Mouse (Mus musculus) thymus, adult 18-20 months (tissue): ENCODE data around the gene Ice2.

ENCODE experiments used
- DNase-seq, 2 experiments: peaks; one replicate each; pipeline ENCODE4 v3.0.0; 2022; ENCODE audit warnings: mixed read lengths in 2 of 2

Ice2 gene

DNA sequence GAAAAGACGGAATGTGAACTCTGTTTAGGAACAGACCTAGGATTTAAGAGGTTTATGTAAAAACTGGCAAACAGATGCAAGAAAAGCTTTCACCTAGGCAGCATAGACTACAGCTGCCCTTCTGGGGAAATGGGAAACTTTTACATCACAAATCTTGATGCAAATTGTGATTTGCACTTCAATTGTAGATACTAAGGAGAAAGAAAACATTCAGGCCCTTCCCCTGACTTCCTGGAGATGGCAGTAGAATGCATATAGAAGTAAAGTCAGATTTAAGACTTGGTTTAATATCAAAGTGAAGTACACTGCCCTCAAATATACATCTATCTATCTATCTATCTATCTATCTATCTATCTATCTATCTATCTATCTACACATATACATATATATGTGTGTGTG lies 21.8 kb downstream of the Ice2 start:
- DNase-seq, result no peak

DNA sequence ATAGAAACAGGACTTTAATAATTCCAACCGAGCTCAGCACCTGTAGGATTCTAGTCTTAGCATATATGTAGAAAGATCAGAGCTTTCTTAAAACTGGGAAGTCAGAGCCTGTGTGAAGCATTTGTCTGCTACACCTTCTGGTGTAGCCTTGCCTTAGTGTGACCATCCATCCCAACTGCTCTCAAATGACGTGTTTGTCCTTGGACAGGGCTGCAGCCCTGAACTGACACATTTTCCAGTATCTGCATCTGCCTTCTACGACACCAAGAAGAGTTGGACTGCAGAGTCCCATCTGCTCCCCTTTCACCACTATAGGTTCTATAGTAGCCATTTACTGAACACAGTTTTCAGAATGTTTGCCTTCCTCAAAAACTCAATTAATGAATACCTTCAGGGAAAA lies 32.8 kb downstream of the Ice2 start:
- no peak for DNase-seq

DNA sequence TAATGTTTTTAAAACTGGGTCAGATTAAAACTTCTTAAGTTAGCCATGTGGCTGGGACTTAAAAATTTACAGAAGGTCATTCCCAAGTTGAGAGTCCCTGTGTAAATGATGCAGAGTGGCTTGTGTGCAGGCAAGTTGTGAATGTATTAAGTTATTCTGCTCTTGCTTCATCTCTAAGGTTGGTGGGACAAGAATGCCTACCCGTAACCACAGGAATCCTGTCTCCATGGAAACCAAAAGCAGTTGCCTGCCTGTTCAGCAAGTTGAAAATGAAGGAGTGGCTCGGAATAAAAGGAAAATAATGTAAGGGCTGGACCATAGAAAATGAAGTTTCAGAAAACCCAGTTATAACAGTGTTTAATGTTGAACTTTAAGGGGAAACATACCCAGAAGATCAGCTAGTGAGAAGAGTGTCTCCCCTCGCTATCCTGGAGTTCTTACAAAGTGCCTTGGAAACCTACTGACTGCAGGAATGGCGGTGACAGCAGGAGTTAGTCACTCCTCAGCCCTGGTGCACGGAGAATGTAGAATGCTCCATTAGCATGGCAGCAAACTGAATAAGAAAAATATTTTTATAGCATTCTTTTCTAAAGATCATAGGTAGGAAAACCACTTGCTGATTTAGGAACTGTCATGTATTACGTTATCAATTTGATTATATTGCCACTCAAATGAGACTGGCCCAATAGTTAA lies 34.3 kb downstream of the Ice2 start:
- DNase-seq, result no peak

DNA sequence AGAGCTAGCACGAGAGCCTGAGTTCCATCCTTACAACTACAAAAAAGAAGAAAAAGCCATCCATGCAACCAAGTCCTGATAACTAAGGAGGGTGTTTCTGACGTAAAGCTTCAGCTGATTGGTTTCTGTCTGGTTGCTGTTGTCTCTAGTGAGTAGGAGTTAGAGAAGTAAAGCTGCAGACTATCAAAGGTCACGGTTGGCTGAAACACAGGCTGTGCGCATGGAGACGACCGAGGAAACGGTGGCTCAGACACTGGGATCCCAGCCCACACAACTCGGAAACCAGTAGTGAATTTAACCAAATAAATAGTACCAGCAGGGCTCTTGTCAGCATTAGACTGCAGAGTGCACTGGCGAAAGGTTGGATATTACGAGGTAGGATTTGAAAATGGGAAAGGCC lies 37.5 kb downstream of the Ice2 start:
- no peak for DNase-seq

DNA sequence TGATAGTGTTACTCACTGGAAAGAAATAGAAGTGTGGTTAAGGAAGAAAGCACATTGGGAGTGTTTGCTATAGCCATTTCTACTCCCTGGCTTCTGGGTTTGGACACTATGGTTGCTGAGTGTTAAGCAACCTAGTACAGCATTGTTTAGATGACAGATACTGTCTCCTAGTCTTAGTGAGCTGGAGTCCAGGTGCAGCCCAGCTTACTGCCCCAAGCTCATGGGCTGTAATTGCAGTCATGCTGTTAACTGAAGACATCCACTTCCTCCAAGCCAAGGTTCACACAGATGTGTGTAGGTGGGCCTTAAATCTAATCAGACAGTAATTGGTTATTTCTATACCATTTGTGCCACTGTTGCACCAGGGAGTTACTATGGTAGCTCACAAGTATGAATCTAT lies 38.0 kb downstream of the Ice2 start:
- no peak for DNase-seq

DNA sequence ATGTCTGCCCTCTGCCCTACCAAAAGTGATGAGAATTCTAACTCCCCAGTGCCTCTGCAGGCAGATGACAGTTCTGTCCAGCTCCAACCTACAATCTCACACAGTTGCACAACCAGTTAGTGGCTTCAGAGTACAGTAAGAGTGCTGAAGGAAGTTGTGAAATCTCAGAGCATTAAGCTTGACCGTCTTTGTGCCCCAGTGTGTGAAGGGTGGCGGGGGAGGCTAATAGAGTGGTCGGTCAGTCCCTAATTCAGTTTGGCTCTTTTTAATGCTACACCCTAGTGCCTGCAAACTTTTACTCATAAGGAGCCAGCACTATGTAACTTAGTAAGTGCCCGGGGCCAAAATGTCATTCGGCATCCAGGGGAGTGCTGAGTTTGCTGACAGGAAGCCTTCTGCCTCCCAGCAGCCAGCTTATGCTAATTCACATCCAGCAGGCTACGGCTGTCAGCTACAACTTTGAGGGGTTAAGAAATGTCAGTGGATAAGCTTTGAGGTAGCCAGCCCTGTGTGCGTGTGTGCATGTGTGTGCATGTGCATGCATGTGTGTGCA lies 42.2 kb downstream of the Ice2 start:
- no peak for DNase-seq

DNA sequence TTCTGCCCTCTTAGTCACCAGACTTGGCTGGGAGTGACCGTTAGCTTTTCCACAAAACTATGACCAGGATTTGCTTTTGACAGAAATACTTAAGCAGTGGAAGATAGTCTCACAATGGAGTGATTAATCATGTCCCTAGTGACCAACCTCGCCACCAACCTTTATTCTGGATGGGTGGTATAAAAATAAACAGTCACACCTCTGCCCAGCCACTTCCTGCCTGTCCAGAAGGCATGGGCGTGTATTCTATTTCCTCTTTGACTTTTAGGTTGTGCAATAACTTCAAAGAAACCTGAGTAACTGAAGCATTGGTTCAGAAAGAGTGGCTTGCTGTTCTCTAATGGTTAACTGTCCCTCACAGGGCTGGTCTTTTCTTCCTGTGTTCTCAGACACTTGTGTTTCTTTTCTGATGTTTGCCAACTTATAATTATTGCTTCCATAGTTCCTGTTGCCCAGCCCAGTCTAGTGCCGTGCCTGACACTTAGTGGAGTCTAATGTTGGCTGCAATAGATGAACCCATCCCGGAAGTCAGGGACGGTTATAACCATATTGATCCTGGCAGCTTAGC lies 44.8 kb downstream of the Ice2 start:
- no peak for DNase-seq

DNA sequence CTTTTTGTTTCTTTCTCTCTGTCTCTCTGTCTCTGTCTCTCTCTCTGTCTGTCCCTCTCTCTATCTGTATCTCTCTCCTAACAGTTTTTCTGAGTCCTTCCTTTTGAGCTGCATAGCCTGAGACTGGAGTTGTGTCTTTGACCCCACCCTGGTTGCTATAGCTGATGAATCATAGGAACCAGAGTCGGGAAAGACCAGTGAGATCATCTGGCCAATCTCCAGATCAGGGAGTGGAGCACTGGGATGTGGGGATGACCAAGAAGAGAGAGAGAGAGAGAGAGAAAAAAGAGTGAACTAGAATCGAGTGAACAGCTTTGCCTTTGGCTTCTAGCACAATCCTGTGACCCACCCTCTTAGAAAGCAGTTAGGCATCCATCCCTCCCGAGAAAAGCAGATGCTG lies 45.5 kb downstream of the Ice2 start:
- no peak for DNase-seq

DNA sequence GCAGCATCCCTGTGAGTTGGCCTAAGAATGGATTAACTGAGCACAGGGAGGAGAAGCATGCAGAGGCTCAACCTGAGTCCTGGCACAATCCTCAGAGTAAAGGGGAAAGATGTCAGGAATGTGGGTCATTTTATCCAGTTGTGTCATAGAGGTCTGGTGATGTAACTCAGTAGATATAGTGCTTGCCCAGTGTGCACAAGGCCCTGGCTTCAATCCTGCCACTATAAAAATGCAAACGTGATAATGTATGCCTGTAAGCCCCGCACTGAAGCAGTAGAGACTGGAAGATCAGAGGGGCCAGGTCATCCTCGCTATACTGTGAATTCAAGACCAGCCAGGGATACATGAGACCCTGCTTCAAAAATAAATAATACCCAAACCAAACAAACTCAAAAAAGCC lies 51.1 kb downstream of the Ice2 start:
- no peak for DNase-seq

DNA sequence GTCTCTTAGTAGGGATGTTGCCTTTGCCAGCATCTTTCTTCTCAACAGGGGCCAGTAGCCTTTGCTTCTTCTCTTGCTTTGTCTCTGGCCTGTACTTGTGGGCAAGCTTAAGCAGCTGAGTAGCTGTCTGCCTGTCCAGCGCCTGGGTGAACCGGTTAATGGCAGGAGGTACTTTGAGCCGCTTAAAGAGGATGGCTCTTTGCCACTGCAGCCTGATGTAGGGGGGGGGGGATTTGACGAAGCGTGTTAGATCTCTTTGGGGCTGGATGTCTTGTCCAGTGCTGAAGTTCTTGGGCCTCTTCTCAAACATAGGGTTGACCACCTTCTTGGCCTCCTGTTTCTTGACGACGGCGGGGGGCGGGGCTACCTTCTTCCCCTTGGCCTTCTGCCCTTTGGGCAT lies 52.9 kb downstream of the Ice2 start:
- DNase-seq, result no peak

DNA sequence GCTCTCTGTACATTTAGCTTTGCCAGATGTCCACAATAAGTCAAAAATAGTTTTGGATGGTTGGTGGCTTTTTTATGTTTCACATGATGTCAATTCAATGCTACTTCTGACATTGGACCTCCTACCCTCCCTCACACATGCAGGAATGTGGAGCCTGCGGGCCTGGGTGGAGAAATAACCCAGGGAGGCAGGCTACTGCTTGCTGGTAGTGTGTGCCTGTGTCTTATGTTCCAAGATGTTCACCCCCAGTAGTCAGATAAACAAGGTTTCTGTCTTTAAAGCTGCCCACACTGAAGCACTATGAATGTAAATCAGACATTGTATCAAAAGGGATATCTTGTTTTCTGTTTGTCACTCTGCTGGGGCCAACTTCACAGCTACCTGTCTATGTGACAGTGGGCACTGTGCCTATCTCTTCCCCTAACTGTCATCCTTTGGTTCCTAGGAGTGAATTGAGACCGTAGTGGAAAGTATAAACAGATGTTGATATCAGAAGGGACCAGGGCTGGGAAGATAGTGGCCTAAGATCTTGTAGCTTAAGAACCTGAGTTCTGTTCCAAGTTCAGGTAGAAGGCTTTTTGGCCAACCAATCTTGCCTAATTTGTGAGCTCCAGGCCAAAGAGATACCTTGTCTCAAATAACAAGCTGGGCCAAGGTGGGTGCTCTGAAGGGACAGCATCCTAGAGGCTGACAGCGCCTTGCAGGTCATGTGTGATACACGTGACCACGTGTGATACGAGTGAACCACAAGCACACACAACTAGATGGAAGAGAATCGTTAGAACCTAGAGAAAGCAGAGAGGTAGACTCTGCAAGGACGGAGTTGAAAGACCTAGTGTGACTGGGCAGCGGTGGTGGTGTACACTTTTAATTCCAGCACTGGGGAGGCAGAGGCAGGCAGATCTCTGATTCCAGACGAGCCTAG lies 54.4 kb downstream of the Ice2 start:
- no peak for DNase-seq

DNA sequence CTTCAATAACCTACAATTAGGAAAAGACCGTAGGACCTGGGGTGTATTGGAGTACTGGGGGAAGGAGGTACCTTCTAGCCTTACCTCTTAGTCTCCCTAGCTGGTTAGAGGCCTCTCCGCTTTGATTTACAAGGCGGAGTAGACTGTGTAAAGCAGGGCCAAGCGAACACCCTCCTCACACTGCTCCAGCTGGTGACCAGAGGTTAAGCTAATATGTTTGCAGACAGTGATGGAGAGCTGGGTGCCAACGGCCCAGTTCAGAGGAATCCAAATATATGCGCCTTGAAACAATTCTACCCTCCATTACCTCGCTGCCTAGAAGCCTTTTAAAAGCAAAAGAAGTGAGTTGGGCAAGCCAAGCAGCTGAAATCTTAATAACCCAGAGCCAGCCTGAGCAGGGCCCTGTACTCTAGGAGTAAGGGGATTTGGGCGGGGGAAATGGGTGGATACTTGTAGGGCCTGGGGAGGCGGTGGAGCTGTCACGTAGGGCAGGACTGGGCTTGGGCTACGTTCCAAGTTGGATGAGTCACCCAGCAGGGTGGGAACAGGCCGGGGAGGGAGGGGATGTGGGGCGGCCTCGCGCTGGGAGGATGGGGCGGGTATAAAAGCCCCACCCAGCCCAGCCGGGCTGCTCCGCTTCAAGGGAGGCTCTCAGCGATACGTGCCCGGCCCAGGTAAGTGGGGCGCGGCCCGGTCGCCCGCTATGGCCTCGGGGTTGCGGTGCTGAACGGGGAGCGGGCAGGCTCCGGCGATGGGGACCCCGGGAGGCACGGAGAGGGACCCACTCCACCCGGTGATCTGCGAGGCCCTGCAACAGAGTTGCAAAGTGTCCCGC lies 55.6 kb downstream of the Ice2 start, which contains the start of gene Anxa2:
Gene Anxa2 (plus strand): TSS at position 555 of the 835 bp plus-strand sequence.
- DNase-seq, result peak; percentile 50 to 61

DNA sequence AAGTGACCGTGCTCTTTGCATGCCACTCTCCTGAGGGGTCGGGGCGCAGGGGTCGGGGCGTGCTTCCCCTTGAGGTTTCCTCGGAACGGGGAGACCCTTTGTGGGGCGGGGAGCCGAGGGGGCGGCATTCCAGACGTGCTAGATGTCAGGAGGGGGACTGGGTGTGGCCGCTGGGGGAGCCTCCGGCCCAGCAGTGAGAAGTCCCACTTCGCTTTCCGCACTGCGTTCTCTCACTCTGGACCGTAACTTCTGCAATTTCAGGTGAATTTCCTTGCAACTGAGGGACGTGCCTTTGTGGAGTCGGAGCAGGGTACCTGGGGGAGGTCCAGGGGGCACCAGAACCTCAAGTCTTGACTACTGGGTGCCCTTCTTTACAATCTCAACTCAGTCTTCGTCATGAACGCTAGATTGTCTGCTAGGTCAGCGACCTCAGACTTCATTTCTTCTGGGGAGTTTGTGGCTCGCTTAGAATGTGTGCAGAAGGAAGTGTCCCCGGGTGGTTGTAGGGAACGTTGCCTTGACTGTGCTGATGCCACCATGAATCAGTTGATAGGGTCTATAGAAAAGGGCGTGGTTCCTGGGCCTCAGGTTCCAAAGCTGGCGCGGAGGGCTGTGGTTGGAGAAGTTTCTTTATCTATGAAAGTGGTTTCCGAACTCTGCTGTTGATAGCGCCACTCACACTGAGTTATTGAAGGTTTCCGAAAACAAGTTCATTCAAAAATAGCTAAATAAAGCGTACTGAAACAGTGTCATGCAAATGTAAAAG lies 56.4 kb downstream of the Ice2 start:
- DNase-seq, result peak in 1 of 2 experiments; percentile 48

DNA sequence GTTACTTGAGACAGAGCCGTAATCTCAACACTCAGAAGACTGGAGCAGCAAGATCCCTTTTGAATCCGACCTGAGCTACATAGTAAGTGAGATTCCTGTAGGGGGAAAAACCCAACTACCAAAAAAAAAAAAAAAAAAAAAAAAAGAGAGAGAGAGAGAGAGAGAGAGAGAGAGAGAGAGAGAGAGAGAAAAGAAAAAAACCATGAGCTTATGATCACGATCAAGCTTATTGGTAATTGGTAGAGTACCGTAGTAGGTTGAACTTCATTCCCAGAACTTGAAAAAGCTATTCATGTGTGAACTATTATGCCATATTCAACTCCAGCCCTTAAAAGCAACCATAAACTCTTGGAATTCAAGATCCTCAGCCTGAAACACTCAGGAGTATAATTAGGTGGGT lies 57.0 kb downstream of the Ice2 start:
- DNase-seq, result no peak

DNA sequence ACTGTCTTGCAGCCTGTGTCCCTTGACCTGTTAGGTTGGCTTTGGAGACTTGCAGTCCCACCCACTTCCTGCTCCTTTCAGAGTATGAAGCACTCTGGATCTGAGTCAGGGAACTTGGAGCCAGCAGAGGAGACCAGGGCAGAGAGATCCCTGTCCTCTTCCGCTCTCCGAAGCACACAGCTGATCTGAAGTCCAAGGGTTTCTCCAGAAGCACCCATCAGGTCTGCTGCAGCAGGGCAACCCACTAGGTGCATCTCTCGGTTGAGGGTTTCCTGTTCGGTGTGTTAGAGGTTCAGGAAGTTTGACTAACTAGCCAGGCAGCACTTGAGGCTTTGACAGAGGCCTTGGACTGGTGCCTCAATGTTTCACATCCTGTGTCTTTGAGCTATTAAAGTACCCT lies 57.7 kb downstream of the Ice2 start:
- no peak for DNase-seq

DNA sequence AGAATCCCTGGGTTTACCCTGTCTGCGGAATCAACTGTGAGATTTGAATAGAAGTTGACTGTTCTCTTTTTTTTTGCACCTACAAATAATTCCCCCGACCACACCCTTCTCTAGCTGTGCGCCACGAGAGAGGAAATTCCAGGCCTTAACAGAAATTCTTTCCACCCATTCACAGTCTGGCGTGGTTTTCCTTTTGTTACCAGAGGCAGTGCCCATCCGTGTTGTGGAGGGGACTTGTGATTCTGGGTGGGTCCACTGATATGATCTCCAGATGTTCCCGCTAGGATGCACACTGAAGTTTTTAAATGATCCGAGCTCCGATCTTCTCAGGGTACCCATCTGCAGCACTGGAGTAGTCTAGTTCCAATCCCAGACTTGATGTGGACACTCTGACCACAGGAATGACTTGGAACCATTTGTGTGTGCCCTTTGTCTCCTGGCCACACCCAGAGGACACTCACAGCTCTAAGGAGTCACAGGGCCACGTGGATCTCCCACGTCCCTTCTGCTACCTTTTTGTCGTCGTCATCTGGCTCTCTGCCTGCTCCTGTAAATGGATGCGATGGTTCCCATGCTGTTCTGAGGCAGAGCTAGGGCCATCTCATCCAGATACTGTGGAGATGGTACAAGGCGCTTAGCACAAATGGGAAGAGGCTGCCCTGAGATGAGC lies 58.8 kb downstream of the Ice2 start:
- no peak for DNase-seq

DNA sequence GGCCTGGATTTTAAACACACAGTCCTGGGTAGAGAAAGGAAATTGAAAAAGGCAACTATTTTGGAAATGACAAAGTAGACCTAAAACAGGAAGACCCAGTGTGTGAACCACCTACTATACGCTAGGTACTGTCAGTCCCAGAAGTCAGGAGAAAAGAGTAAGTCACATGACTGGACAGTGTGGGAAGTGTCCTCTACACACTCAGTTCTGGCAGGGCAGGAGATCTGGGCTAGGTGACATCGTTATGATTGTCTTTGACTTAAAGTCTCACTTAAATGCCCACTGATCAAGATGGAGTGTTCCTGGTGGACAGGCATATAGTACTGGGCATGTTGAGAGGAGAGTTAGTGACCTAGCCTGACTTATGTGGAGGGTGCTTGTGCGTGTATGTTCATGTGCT lies 59.4 kb downstream of the Ice2 start:
- no peak for DNase-seq

DNA sequence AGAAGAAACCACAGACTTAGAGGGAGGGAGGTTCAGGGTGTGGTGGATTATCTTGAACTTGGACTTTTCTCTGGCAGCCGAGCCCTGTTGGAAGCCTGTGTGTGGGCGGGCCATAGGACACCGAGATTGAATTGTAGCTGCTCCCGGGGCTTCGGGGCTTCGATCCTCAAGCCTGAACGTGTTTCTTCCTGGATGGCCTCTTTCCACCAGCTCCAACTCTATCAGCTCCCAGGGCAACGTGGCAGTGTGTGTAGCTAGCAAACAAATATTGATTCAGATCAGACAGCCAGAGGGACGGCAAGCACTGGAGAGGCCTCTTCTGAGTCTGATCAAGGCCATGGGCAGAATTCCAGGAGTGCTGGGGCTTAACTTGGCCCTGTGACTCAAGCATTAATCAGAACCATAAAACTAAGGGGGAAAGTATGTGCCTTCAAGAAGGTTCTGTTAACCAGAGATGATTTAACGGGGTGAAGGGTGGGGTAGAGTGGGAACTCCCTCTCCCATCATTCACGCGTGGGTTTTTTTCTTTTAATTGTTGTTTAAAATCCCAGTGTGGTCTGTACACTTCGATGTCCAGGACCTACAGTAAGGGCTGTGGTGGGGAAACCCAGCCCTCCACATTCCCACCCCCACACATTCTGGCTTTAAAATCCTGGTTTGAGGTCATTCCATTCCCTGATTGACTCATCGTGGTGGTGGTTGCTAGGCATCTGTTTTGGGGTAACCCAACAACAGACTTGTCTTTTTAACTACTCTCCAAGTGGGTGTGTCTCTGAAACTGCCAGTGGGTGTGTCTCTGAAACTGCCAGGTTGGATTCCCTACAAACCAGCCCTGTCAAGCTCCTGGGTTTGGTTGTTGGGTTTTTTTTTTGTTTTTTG lies 60.3 kb downstream of the Ice2 start:
- DNase-seq, result no peak

DNA sequence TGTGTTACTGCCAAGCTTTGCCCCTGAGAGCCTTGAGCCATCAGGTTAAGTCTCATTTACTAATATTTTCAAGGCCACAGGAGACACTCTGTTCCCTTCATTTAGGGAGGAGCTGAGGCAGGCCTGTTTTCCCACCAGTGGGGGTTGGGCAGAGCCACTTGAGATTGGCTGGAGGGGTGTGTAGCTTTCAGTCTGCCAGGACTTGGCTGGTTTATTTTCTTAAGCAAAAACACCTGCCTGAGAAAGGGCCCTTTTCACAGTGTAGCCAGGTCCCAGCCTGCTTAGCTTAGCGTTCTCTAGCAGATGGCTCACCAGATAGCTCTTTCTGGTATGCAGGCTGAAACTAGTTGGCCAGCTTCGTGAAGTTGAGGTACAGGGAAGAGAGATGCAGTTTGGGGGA lies 61.3 kb downstream of the Ice2 start:
- DNase-seq, result peak in 1 of 2 experiments; percentile 47

DNA sequence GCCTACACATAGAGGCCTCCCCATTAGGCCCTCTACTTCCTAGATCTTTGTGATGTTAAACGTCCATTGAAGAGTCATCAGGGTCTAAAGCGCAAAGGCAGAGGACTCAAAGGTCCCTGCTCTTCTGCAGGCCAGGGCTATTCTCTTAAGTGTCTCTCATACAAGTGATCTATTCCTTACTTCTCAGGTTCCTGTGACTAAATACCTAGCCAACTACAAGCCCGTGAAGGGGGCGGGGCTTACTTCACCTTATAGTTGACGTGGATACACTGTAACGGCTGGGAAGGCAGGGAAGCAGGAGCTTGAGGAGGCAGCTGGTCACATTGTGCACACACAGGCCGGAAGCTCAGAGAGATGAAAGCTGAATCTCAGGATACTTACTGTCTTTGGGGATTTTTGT lies 62.2 kb downstream of the Ice2 start:
- DNase-seq, result no peak
